Mouse (Mus musculus) liver, embryonic 13.5 days (tissue): ENCODE data around the gene Klk12. TPM values are rescaled to one million over a fixed set of nuclear protein-coding genes. Genes with fewer than 3 reads are reported as not detected.

ENCODE experiments used
- ATAC-seq: fragments of 200-750 bp; cut with Nextera tagmentation; 2 replicates; pipeline ENCODE4 v1.8.0; 2017; ENCODE audit warnings: low read depth, mild to moderate bottlenecking, moderate number of reproducible peaks, moderate library complexity
- DNase-seq: peaks from one replicate; pipeline ENCODE4 v3.0.0; 2022
- H3K27ac ChIP-seq: fragments of 300-500 bp; sonication (generic); 2 replicates; pipeline ENCODE4 v1.5.1; 2015; ENCODE audit warnings: moderate library complexity, mild to moderate bottlenecking, inconsistent platforms
- H3K27me3 ChIP-seq: fragments of 300-500 bp; sonication (generic); 2 replicates; pipeline ENCODE4 v1.6.1; 2015; ENCODE audit warnings: mild to moderate bottlenecking, inconsistent platforms
- H3K36me3 ChIP-seq: fragments of 300-500 bp; sonication (generic); 2 replicates; pipeline ENCODE4 v1.6.1; 2015; ENCODE audit warnings: mild to moderate bottlenecking, inconsistent platforms
- H3K4me1 ChIP-seq: fragments of 300-500 bp; sonication (generic); replicated peaks from 2 replicates; pipeline ENCODE4 v1.6.1; 2015; ENCODE audit warnings: inconsistent platforms
- H3K4me2 ChIP-seq: fragments of 300-500 bp; sonication (generic); 2 replicates; pipeline ENCODE4 v1.6.1; 2015; ENCODE audit warnings: inconsistent platforms, mild to moderate bottlenecking, moderate library complexity
- H3K4me3 ChIP-seq: fragments of 300-500 bp; sonication (generic); replicated peaks from 2 replicates; pipeline ENCODE4 v1.5.1; 2015; ENCODE audit warnings: mild to moderate bottlenecking, inconsistent platforms
- H3K9ac ChIP-seq: fragments of 300-500 bp; sonication (generic); 2 replicates; pipeline ENCODE4 v1.6.1; 2015; ENCODE audit warnings: mild to moderate bottlenecking, inconsistent platforms
- H3K9me3 ChIP-seq: fragments of 300-500 bp; sonication (generic); replicated peaks from 2 replicates; pipeline ENCODE4 v1.6.1; 2016; ENCODE audit warnings: inconsistent platforms
- WGBS: fragments of 180-500 bp; shearing (Covaris S2); methylation state at CpG from one replicate; pipeline ENCODE4 v1.1.7; 2015; ENCODE audit not compliant: insufficient replicate concordance; 5-methylcytosine and 5-hydroxymethylcytosine counted together
- polyA plus RNA-seq: library from polyadenylated mRNA; unstranded; fragments of >200 nt; fragmentation: Nextera tagmentation; extraction: Ambion mirVana; gene quantifications from 2 replicates; pipeline ENCODE4 v1.2.1, GENCODE M21; 2015

Gene Klk12
- polyA plus RNA-seq, 1 experiment from 2014 or later, result not detected

DNA sequence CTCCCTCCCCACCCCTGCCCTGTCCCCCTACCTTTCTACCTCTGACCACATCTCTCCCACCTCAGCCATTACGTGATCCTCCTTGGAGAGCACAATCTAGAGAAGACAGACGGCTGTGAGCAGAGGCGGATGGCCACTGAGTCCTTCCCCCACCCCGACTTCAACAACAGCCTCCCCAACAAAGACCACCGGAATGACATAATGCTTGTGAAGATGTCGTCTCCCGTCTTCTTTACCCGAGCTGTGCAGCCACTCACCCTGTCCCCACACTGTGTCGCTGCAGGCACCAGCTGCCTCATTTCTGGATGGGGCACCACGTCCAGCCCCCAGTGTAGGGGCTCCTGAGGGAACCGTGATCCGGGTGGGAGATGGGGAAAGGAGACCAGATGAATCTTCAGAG is 8.7 kb downstream of the Klk12 start:
- no peak overlapping the region for H3K27ac ChIP-seq
- 0 out of 2 replicates have a peak, but pooled peaks cover 1% of the 10 kb centered on the region for H3K4me1 ChIP-seq
- H3K4me3 ChIP-seq, result no peak overlapping the region
- no peak overlapping the region for H3K4me2 ChIP-seq
- DNase-seq (no peak), ATAC-seq (no peak)
- H3K27me3 ChIP-seq, result no peaks in the 10 kb centered on the region
- no peak overlapping the region for H3K9ac ChIP-seq
- WGBS, result 67% methylated on average over 12 of the region's 12 CpGs
- H3K36me3 ChIP-seq, result no peaks in the 10 kb centered on the region
- no peaks in the 10 kb centered on the region for H3K9me3 ChIP-seq

DNA sequence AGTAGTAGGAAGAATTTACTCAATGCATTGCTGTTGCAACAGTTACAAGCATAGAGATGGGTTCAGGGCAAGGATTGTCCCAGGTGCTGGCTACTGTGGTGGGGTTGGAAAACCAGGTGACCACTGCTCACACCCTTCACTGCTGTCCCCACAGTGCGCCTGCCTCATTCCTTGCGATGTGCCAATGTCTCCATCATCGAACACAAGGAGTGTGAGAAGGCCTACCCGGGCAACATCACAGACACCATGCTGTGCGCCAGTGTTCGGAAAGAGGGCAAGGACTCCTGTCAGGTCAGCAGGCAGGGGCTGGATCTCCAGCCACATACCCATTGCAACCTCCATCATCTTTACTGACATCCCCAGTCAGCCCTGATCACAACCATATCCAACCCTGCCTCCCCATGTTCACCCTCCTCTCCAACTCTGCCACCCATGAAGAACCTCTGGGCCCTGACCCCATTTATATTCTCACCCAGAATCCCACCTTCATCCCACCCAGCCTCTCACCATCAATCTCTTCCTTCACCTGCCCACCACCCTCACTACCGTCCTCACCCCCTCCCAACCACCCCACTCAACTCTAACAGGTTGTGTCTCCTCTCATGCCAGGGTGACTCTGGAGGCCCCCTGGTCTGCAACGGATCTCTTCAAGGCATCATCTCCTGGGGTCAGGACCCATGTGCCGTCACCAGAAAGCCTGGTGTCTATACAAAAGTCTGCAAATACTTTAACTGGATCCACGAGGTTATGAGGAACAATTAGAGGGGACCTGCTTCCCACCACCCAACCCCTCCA is 9.7 kb downstream of the Klk12 start:
- Histone ChIP-seq H3K4me2 (no peak overlapping the region), H3K4me3 (no peak overlapping the region), H3K27ac (no peak overlapping the region), H3K4me1 (peaks cover 5% of the 10 kb centered on the region; the same call in 1 of the 2 replicates), H3K27me3 (peaks cover 8% of the 10 kb centered on the region), H3K36me3 (no peaks in the 10 kb centered on the region), H3K9ac (no peak overlapping the region), H3K9me3 (no peaks in the 10 kb centered on the region)
- WGBS, result 68% methylated on average over 10 of the region's 10 CpGs
- DNase-seq (no peak), ATAC-seq (no peak)

- no peak overlapping the region for H3K4me2 ChIP-seq
These were observed 11.5 kb downstream of the Klk12 start for GRCm38 (mm10) chr7:43780241-43780640.

DNA sequence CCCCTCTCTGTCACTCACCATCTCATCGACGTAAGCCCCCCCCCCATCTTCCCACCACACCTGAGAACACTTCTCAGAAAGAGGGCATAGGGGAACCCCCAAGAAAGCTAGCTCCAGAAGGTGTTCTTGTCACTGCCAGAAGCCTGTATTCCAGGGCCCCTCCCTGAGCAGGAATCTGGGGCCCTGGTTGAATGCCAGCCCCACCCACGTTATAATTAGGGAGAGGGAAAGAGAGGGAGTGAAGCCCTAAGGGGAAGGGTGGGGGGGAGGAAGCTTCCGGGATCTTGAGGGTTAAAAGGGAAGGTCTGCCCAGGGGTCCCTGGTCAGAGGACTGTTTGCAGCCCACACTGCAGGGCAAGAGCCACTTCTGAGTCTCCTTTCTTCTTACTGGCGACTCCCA is 12.0 kb downstream of the Klk12 start, which contains the start of gene Klk10:
Gene Klk10, plus strand, starts transcription at position 290 of the 400 bp plus-strand sequence.
- H3K4me1 ChIP-seq, result peaks cover 5% of the 10 kb centered on the region; the same call in 1 of the 2 replicates
- no peak within 1 kb of the TSS for H3K27ac ChIP-seq
- no peak within 1 kb of the TSS for H3K9ac ChIP-seq
- H3K9me3 ChIP-seq, result no peaks in the 10 kb centered on the region
- H3K27me3 ChIP-seq, result peaks cover 16% of the 10 kb centered on the region
- WGBS, result 41% methylated on average over 5 of the region's 5 CpGs
- no peak for ATAC-seq
- no peak for DNase-seq
- no peak within 1 kb of the TSS for H3K4me2 ChIP-seq
- H3K36me3 ChIP-seq, result no peaks in the 10 kb centered on the region
- H3K4me3 ChIP-seq, result no peak within 1 kb of the TSS

More at GRCm38 (mm10) chr7:43780241-43780640, 11.5 kb downstream of the Klk12 start:
- Histone ChIP-seq H3K9ac (no peak overlapping the region), H3K27ac (no peak overlapping the region), H3K27me3 (peaks cover 16% of the 10 kb centered on the region), H3K36me3 (no peaks in the 10 kb centered on the region), H3K4me1 (peaks cover 5% of the 10 kb centered on the region; the same call in 1 of the 2 replicates), H3K4me3 (no peak overlapping the region), H3K9me3 (no peaks in the 10 kb centered on the region)
- ATAC-seq, result no peak
- 47% methylated on average over 6 of the region's 6 CpGs for WGBS
- no peak for DNase-seq

DNA sequence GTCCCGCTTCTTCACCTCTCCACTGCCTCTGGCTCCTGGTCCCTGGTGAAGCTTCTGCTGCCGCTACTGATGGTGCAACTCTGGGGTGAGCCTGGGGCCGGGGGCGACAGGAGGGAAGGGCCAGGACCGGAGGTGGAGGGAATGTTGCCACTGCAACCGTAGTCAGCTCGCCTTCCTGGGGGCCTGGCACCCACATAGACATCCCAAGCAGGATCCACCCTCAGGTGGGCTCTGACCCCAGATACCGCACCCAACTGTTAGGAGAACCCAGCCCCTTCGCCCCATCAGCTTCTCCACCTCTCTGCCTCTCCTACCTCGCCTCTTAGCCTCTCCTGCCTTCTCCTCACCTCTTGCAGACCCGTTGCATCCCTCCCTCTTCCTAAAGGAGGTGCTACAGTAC is 12.8 kb downstream of the Klk12 start:
- H3K4me3 ChIP-seq, result no peak overlapping the region
- no peak overlapping the region for H3K27ac ChIP-seq
- WGBS, result 73% methylated on average over 11 of the region's 11 CpGs
- peaks cover 5% of the 10 kb centered on the region; the same call in 1 of the 2 replicates for H3K4me1 ChIP-seq
- peaks cover 16% of the 10 kb centered on the region for H3K27me3 ChIP-seq
- no peaks in the 10 kb centered on the region for H3K36me3 ChIP-seq
- DNase-seq (no peak), ATAC-seq (no peak)
- H3K4me2 ChIP-seq, result no peak overlapping the region
- H3K9ac ChIP-seq, result no peak overlapping the region
- H3K9me3 ChIP-seq, result no peaks in the 10 kb centered on the region

DNA sequence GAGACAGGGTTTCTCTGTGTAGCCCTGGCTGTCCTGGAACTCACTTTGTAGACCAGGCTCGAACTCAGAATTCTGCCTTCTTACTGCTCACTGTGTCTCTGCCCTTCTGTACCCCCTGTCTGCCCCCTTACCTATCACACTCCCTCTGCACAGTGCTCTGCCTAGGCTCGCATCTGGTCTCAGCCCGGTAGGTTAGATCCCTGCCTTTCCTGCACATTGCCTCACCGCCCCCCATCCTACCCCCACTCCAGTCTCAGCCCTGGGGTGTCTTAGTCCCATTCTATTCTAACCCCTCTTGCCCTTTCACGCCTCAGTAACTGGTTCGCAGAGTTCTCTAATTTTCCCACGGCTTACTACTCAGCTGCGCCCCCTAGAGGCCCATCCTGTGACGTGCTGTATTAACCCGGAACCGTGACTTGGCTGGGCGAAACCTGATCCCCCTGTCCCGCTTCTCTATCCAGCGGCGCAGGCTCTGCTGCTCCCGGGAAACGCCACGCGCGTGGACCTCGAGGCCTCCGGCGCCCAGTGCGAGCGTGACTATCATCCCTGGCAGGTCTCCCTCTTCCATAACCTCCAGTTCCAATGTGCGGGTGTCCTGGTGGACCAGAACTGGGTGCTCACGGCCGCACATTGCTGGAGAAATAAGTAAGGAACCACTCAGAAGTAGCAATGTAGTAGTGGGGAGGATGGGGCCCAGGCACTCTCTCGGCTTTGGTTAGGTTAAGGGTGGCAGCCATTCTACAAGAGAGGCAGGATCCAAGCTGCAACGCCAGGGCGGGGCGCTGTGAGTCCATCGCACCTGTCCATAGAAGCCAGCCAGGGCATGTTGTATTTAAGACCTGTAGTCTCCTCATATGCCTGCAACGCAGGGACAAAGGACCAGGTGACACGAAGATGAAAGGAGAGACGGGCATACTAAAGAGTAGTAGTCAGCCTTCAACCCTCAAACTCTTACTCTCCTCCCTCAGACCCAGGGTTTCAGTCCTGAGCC is 13.9 kb downstream of the Klk12 start:
- ATAC-seq (no peak), DNase-seq (peak; percentile 27)
- 0 out of 2 replicates have a peak overlapping the region, but pooled peaks have one; percentile 14 for H3K4me3 ChIP-seq
- H3K4me1 ChIP-seq, result peaks cover 5% of the 10 kb centered on the region; the same call in 1 of the 2 replicates
- no peaks in the 10 kb centered on the region for H3K36me3 ChIP-seq
- H3K9ac ChIP-seq, result no peak overlapping the region
- H3K27me3 ChIP-seq, result peaks cover 16% of the 10 kb centered on the region
- peak overlapping the region; percentile 54 for H3K4me2 ChIP-seq
- 7% methylated on average over 36 of the region's 36 CpGs for WGBS
- H3K27ac ChIP-seq, result no peak overlapping the region
- H3K9me3 ChIP-seq, result no peaks in the 10 kb centered on the region

DNA sequence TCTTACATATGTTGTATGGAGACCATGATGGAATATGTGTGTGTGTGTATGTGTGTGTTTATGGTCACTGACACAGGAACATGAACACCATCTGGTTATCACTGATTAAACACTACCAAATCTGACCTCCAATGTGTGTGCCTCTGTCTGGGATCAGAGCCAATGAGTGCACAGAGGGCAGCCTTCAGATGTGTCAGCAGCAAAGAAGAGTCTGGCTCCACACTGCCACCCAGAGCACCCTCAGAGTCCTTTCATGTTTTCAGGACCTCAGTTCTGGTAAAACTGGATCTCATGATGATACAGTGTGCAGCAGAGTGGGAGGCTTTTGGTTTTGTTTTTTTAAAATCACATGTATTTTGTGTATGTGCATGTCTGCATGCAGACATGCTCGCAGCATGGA is 16.6 kb downstream of the Klk12 start:
- H3K27ac ChIP-seq, result no peak overlapping the region
- 57% methylated on average over 1 of the region's 1 CpGs for WGBS
- no peaks in the 10 kb centered on the region for H3K9me3 ChIP-seq
- H3K9ac ChIP-seq, result no peak overlapping the region
- peaks cover 5% of the 10 kb centered on the region; the same call in 1 of the 2 replicates for H3K4me1 ChIP-seq
- no peaks in the 10 kb centered on the region for H3K36me3 ChIP-seq
- peaks cover 16% of the 10 kb centered on the region for H3K27me3 ChIP-seq
- H3K4me3 ChIP-seq, result no peak overlapping the region
- DNase-seq (no peak), ATAC-seq (no peak)
- no peak overlapping the region for H3K4me2 ChIP-seq

DNA sequence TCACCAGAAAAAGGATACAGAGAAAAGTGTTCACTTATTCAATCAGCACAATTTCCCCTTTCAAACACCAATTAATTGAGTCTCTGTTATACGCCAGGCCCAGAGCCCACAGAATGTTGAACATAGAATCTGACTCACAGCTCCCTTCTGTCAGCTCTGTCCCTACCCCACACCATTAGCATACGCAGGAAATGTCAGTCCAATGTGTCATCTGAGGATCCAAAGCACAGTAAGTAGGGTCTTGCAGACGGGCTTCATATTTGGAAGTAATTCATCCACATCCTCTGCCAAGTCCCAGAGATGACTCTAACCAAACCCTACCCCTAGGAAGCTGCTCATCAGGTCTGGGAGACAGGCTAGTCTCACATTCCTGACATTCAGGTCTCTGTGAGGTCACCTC is 19.4 kb downstream of the Klk12 start:
- H3K27ac ChIP-seq, result no peak overlapping the region
- no peaks in the 10 kb centered on the region for H3K9me3 ChIP-seq
- H3K4me3 ChIP-seq, result no peak overlapping the region
- no peak overlapping the region for H3K9ac ChIP-seq
- H3K4me1 ChIP-seq, result no peaks in the 10 kb centered on the region
- no peaks in the 10 kb centered on the region for H3K36me3 ChIP-seq
- no peak overlapping the region for H3K4me2 ChIP-seq
- H3K27me3 ChIP-seq, result peaks cover 10% of the 10 kb centered on the region
- DNase-seq, result no peak
- 56% methylated on average over 3 of the region's 3 CpGs for WGBS
- no peak for ATAC-seq

DNA sequence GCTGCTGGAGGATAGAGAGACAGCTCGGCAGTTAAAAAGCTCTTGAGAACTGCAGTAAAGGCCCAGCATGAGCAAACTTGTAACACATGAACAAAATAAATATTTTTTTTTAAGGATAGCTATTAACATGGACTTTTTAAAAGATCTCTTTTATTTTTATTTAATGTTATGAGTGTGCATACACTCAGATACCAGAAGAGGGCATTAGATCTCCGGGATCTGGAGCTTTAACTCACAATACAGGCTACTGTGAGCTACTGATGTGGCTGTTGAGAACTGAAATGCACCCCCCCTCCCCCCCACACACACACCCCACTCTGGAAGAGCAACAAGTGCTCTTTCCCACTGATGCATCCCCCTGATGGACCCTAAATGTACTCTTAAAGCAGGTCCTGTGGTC is 20.6 kb downstream of the Klk12 start:
- H3K36me3 ChIP-seq, result no peaks in the 10 kb centered on the region
- no peak overlapping the region for H3K4me2 ChIP-seq
- H3K4me3 ChIP-seq, result no peak overlapping the region
- 41% methylated on average over 2 of the region's 2 CpGs for WGBS
- H3K4me1 ChIP-seq, result no peaks in the 10 kb centered on the region
- ATAC-seq, result no peak
- H3K9me3 ChIP-seq, result no peaks in the 10 kb centered on the region
- H3K9ac ChIP-seq, result no peak overlapping the region
- no peak overlapping the region for H3K27ac ChIP-seq
- no peak for DNase-seq
- no peaks in the 10 kb centered on the region for H3K27me3 ChIP-seq

GRCm38 (mm10) chr7:43791591-43791990 is 22.9 kb downstream of the Klk12 start, which contains the start of gene Klk9:
Gene Klk9 (plus strand): TSS chr7:43791891.
- Histone ChIP-seq H3K9ac (no peak within 1 kb of the TSS), H3K36me3 (no peaks in the 10 kb centered on the region), H3K9me3 (no peaks in the 10 kb centered on the region), H3K27ac (no peak within 1 kb of the TSS), H3K4me2 (no peak within 1 kb of the TSS), H3K4me3 (no peak within 1 kb of the TSS), H3K27me3 (peaks cover 15% of the 10 kb centered on the region), H3K4me1 (peaks cover 2% of the 10 kb centered on the region; the same call in 1 of the 2 replicates)
- 48% methylated on average over 7 of the region's 7 CpGs for WGBS
- ATAC-seq, result no peak
- DNase-seq, result no peak

- Histone ChIP-seq H3K9me3 (no peaks in the 10 kb centered on the region), H3K4me3 (0 out of 2 replicates have a peak overlapping the region, but pooled peaks have one; percentile 51), H3K27me3 (peaks cover 31% of the 10 kb centered on the region), H3K27ac (no peak overlapping the region), H3K4me1 (peaks cover 13% of the 10 kb centered on the region), H3K4me2 (peak overlapping the region; percentile 63), H3K36me3 (no peaks in the 10 kb centered on the region), H3K9ac (no peak overlapping the region)
- DNase-seq, result no peak
- WGBS, result 11% methylated on average over 8 of the region's 8 CpGs
- ATAC-seq, result no peak
These were observed 27.7 kb downstream of the Klk12 start for GRCm38 (mm10) chr7:43796355-43796754.
